Mouse (Mus musculus) liver, adult 2 months (tissue): ENCODE results near the gene Cabp4. TPM values are rescaled to one million over a fixed set of nuclear protein-coding genes. Genes with fewer than 3 reads are reported as not detected.

Experiments used
- DNase-seq: peaks from one replicate; pipeline ENCODE4 v3.0.0-alpha.2; 2011; ENCODE audit warnings: low read depth, low spot score; ENCODE audit errors: extremely low read depth
- H3K27ac ChIP-seq: fragments of 200-500 bp; replicated peaks from 2 replicates; pipeline ENCODE4 v1.5.1; 2012; ENCODE audit warnings: low read depth, mild to moderate bottlenecking, control low read depth, inconsistent platforms, low read length; ENCODE audit not compliant: insufficient read depth
- H3K27me3 ChIP-seq: fragments of 200-500 bp; 2 replicates; pipeline ENCODE4 v1.6.1; 2012; ENCODE audit warnings: mild to moderate bottlenecking, moderate library complexity, low read length, inconsistent platforms; ENCODE audit not compliant: control insufficient read depth, insufficient read depth
- H3K36me3 ChIP-seq: fragments of 200-500 bp; 2 replicates; pipeline ENCODE4 v1.6.1; 2012; ENCODE audit warnings: low read length, inconsistent platforms; ENCODE audit not compliant: control insufficient read depth, insufficient read depth
- H3K4me1 ChIP-seq: fragments of 200-500 bp; 2 replicates; pipeline ENCODE4 v1.6.1; 2011; ENCODE audit warnings: low read length; ENCODE audit not compliant: control insufficient read depth, insufficient read depth
- H3K4me3 ChIP-seq: fragments of 200-500 bp; 2 replicates; pipeline ENCODE4 v1.5.1; 2011; ENCODE audit warnings: low read depth, mild to moderate bottlenecking, control low read depth, low read length, moderate library complexity; ENCODE audit not compliant: insufficient read depth
- H3K79me2 ChIP-seq: fragments of 200-500 bp; 2 replicates; pipeline ENCODE4 v1.6.1; 2012; ENCODE audit warnings: inconsistent platforms, mild to moderate bottlenecking, low read length, moderate library complexity; ENCODE audit not compliant: control insufficient read depth, insufficient read depth
- H3K9ac ChIP-seq: fragments of 200-500 bp; 2 replicates; pipeline ENCODE4 v1.6.1; 2012; ENCODE audit warnings: low read depth, mild to moderate bottlenecking, control low read depth, inconsistent platforms, low read length
- CTCF ChIP-seq: fragments of 200-500 bp; IDR thresholded peaks from 2 replicates; pipeline ENCODE4 v1.5.1; 2011; ENCODE audit warnings: low read depth, low read length, control low read depth
- POLR2A ChIP-seq: fragments of 200-500 bp; IDR thresholded peaks from 2 replicates; pipeline ENCODE4 v1.6.1; 2011; ENCODE audit warnings: low read length, control low read depth; ENCODE audit not compliant: insufficient read depth; ENCODE audit errors: extremely low read depth
- WGBS: fragments of 180-500 bp; shearing (Covaris S2); methylation state at CpG from one replicate; pipeline ENCODE4 v1.1.7; 2018; 5-methylcytosine and 5-hydroxymethylcytosine counted together
- polyA plus RNA-seq: library from polyadenylated mRNA; depleted of rRNA; stranded (reverse); fragments of >200 nt; gene quantifications from 2 replicates; pipeline ENCODE4 v1.2.3, GENCODE M21; 2012
- total RNA-seq: library from RNA; depleted of rRNA; stranded (reverse); fragments of >200 nt; gene quantifications from 2 replicates; pipeline ENCODE4 v1.2.3, GENCODE M21; 2014

Gene Cabp4
- total and polyA plus RNA-seq, 2 experiments, result 0.37 TPM; not detected in 1

GRCm38 (mm10) chr19:4175368-4175947 is 31.6 kb upstream of the Cabp4 start, which contains the start of gene Carns1:
Carns1 (minus strand) TSS chr19:4175479.
- Histone ChIP-seq H3K4me1 (no peaks in the 10 kb centered on the region), H3K27me3 (no peaks in the 10 kb centered on the region), H3K4me3 (no peak within 1 kb of the TSS), H3K9ac (no peak within 1 kb of the TSS), H3K36me3 (no peaks in the 10 kb centered on the region), H3K27ac (no peak within 1 kb of the TSS), H3K79me2 (no peaks in the 10 kb centered on the region)
- WGBS, result 25% methylated on average over 11 of the region's 11 CpGs
- no peak for TF ChIP-seq CTCF
- no peak for TF ChIP-seq POLR2A
- DNase-seq, result no peak

DNA sequence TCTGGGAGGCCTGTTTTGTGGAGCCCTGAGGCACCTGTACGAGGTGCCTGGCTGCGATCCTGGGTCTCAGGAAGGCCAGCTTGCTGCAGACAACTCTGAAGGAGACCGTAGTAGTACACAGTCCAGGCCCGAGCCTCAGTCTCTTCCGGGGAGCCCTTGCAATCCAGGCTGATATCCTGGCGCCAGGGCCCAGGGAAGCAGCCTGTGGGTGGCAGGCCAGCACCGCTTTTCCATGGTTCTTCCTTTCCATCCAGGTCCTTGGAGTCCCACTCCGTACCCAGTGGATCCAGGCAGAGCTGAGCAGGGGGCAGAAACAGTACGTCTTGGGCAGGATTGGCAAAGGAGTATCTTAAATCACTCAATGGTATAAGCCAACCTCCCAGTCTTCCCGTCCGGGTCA is 29.1 kb upstream of the Cabp4 start:
- Histone ChIP-seq H3K36me3 (no peaks in the 10 kb centered on the region), H3K4me1 (peaks cover 3% of the 10 kb centered on the region), H3K27ac (no peak overlapping the region), H3K27me3 (no peaks in the 10 kb centered on the region), H3K4me3 (no peak overlapping the region), H3K9ac (no peak overlapping the region), H3K79me2 (no peaks in the 10 kb centered on the region)
- no peak for DNase-seq
- TF ChIP-seq POLR2A (no peak), CTCF (no peak)
- 80% methylated on average over 11 of the region's 11 CpGs for WGBS

DNA sequence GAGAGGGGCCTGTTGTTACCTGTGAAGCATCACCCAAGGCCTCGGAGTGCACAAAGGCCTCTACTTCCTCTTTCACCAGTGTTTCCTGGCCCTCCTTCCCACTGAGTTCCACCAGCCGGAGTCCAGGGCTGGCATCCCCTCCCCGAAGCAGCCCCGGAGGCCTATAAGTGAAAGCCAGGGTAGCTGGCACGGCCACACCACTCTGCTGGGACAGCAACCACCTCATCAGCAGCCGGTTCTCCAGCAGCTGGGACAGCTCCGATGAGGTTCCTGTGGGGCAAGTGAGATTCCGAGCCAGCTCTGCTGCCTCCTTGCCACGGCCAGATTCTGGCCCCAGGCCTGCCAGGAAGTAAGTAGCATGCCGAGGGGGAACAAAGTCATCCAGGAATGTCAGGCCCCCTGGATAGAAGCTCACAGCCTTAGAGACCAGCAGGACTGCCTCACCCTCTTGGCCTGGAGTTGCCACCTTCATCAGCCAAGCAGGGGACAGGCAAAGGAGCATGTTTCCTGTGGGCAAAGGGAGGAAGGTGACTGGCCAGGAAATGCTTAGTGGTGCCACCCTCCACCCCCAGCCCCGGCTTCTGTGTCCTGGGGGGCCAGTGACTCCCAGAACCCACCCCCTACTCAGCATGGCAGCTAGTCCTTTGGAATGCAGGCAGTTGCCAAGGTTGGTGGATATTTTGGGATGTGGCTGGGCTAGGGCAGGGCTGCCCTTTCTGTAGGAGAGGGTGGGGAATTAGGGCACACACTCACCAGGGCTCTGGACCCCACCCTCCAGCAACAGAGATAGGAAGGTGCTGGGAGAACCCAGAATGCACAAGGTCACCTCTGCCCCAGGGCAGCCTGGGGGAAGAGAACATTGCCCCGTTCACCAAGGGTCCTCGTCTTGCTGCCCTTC is 27.8 kb upstream of the Cabp4 start:
- no peaks in the 10 kb centered on the region for H3K79me2 ChIP-seq
- H3K9ac ChIP-seq, result no peak overlapping the region
- TF ChIP-seq CTCF (no peak), POLR2A (no peak)
- peaks cover 3% of the 10 kb centered on the region for H3K4me1 ChIP-seq
- no peaks in the 10 kb centered on the region for H3K36me3 ChIP-seq
- H3K27me3 ChIP-seq, result no peaks in the 10 kb centered on the region
- H3K4me3 ChIP-seq, result no peak overlapping the region
- no peak for DNase-seq
- 72% methylated on average over 13 of the region's 13 CpGs for WGBS
- H3K27ac ChIP-seq, result no peak overlapping the region

DNA sequence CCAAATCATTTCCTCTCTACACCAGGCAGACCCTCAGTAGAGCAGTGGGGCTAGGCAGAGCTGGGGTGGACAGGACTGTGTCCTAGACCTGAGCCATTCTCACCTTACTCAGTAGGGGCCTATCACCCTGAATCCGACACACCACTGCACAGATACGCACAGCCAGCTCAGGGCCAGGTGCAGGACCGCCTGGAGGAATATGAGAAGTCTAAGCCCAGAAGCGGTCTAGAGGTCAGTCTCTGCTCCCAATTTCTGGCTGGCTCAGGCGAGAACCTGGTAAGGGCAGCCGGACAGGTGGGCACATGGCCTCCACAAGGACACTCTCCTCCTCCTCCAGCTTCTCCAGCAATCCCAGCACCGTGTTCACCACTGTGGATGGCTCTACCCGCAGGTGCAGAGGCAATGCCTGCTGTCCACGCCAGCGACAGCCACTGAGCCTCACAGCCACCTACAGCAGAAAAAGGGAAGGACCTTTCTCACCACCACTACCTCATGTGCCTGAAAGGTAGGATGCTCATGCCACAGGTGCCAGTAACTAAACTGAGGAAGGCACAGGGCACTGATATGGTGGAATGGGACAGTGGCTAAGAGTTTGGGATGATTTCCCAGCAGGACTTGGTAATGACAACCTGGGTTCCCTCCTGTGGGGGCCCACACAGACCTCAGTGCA is 27.0 kb upstream of the Cabp4 start:
- no peak overlapping the region for H3K9ac ChIP-seq
- no peak for DNase-seq
- peaks cover 3% of the 10 kb centered on the region for H3K4me1 ChIP-seq
- H3K36me3 ChIP-seq, result no peaks in the 10 kb centered on the region
- H3K79me2 ChIP-seq, result no peaks in the 10 kb centered on the region
- H3K27me3 ChIP-seq, result no peaks in the 10 kb centered on the region
- WGBS, result 95% methylated on average over 10 of the region's 10 CpGs
- no peak for TF ChIP-seq POLR2A
- TF ChIP-seq CTCF, result no peak
- no peak overlapping the region for H3K4me3 ChIP-seq
- no peak overlapping the region for H3K27ac ChIP-seq

- Histone ChIP-seq H3K4me3 (peak overlapping the region; percentile 68), H3K9ac (peak overlapping the region; percentile 80), H3K27ac (peak overlapping the region; percentile 53), H3K4me1 (peaks cover 3% of the 10 kb centered on the region), H3K27me3 (no peaks in the 10 kb centered on the region), H3K79me2 (no peaks in the 10 kb centered on the region), H3K36me3 (no peaks in the 10 kb centered on the region)
- no peak for DNase-seq
- TF ChIP-seq POLR2A (no peak), CTCF (no peak)
- WGBS, result 2% methylated on average over 27 of the region's 27 CpGs
Observed at GRCm38 (mm10) chr19:4169810-4170209, 26.0 kb upstream of the Cabp4 start.
